Mouse (Mus musculus): ENCODE results near the gene Ldlrad3. TPM values are rescaled to one million over a fixed set of nuclear protein-coding genes. Genes with fewer than 3 reads are reported as not detected.

The Ldlrad3 gene
- polyA plus RNA-seq, 1 experiment from 2014 or later: 20.4 TPM

GRCm38 (mm10) chr2:102202211-102202770, 16.1 kb upstream of the Ldlrad3 start:
- Histone ChIP-seq H3K36me3 (ENCODE audit: insufficient read depth, low read length) (no peaks in the 10 kb centered on the region), H3K4me3 (replicated peaks; ENCODE audit: low read depth, low read length) (no peak overlapping the region), H3K9me3 (replicated peaks; ENCODE audit: low read length) (no peaks in the 10 kb centered on the region), H3K4me2 (ENCODE audit: low read length) (no peak overlapping the region), H3K27me3 (ENCODE audit: insufficient read depth, low read length) (no peaks in the 10 kb centered on the region), H3K9ac (ENCODE audit: low read depth, low read length) (no peak overlapping the region), H3K27ac (no peak overlapping the region), H3K4me1 (replicated peaks; ENCODE audit: insufficient read depth, low read length) (peaks cover 4% of the 10 kb centered on the region; the same call in 1 of the 2 replicates)
- DNase-seq (ENCODE audit: low spot score): no peak
- no peak for TF ChIP-seq CTCF (IDR thresholded peaks at IDR 0.05; ENCODE audit: low read depth)
- ATAC-seq (replicated peaks; ENCODE audit: low FRiP score, low read depth): no peak
- WGBS: 71% methylated on average over 2 of the region's 2 CpGs

DNA sequence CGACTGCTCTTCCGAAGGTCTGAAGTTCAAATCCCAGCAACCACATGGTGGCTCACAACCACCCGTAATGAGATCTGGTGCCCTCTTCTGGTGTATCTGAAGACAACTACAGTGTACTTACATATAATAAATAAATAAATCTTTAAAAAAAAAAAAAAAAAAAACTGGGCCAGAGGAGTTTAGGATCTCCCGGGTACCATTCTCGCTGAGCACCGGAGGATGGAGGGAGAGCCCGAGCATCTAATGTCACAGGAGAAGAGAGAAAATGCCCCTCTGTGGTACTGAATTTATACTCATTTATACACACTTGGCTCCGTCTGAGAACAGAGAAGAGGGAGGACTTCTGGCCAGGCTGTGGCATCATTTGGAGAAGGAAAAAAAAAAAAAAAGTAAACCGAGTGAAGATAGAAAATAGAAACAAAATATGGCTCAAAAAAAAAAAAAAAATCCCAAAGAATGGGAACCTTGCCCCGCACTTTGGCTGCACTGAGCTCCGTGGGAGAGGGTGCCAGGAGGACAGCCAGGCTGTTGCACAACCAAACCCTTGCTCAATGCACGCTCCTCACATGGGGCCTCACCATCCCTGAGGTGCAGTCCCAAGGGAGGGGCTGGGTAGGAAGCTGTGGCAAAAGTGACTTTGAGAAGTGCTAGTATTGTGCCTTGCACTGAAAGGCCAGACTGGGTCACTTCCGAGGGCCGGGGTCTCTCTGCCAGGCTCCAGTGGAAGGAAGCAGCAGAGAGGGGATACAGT, 15.2 kb upstream of the Ldlrad3 start:
- DNase-seq (ENCODE audit: low spot score): no peak
- no peak overlapping the region for H3K27ac ChIP-seq
- TF ChIP-seq CTCF (IDR thresholded peaks at IDR 0.05; ENCODE audit: low read depth): no peak

GRCm38 (mm10) chr2:102197332-102197731, 11.1 kb upstream of the Ldlrad3 start:
- 84% methylated on average over 1 of the region's 1 CpGs for WGBS
- no peak for TF ChIP-seq CTCF (IDR thresholded peaks at IDR 0.05; ENCODE audit: low read depth)
- Histone ChIP-seq H3K27me3 (ENCODE audit: insufficient read depth, low read length) (no peaks in the 10 kb centered on the region), H3K4me2 (ENCODE audit: low read length) (no peak overlapping the region), H3K9ac (ENCODE audit: low read depth, low read length) (no peak overlapping the region), H3K4me1 (replicated peaks; ENCODE audit: insufficient read depth, low read length) (no peaks in the 10 kb centered on the region; the same call in 1 of the 2 replicates), H3K36me3 (ENCODE audit: insufficient read depth, low read length) (no peaks in the 10 kb centered on the region), H3K4me3 (replicated peaks; ENCODE audit: low read depth, low read length) (no peak overlapping the region), H3K9me3 (replicated peaks; ENCODE audit: low read length) (no peaks in the 10 kb centered on the region), H3K27ac (no peak overlapping the region)
- ATAC-seq (replicated peaks; ENCODE audit: low FRiP score, low read depth) (peak; percentile 98), DNase-seq (ENCODE audit: low spot score) (peak; percentile 43)

More for the DNA sequence above, 15.2 kb upstream of the Ldlrad3 start:
- Histone ChIP-seq H3K4me3 (replicated peaks; ENCODE audit: low read depth, low read length) (no peak overlapping the region), H3K27me3 (ENCODE audit: insufficient read depth, low read length) (no peaks in the 10 kb centered on the region), H3K4me1 (replicated peaks; ENCODE audit: insufficient read depth, low read length) (peaks cover 4% of the 10 kb centered on the region; the same call in 1 of the 2 replicates), H3K36me3 (ENCODE audit: insufficient read depth, low read length) (no peaks in the 10 kb centered on the region), H3K4me2 (ENCODE audit: low read length) (no peak overlapping the region), H3K9ac (ENCODE audit: low read depth, low read length) (no peak overlapping the region), H3K9me3 (replicated peaks; ENCODE audit: low read length) (no peaks in the 10 kb centered on the region)
- ATAC-seq (replicated peaks; ENCODE audit: low FRiP score, low read depth): no peak
- 79% methylated on average over 13 of the region's 14 CpGs for WGBS

DNA sequence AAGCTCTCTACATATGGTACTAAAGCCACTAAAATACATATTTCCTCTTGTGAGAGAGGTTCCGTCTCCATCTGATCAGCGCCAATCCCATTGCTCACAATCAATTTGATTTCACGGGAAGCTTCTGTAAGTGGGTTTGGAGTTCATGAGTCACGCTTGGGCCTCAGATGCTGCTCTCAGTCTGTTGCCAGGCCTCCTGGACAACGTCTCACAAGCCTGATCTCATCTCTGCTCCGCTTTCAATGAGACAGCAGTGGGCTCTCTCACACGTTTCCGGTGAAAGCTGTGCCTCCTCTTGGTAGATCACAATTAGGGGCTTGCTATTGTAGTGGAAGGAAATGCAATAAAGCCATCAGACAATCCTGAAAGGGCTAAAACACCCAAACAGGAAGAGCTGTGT, 10.5 kb upstream of the Ldlrad3 start:
- no peak overlapping the region for H3K4me2 ChIP-seq (ENCODE audit: low read length)
- no peaks in the 10 kb centered on the region for H3K9me3 ChIP-seq (replicated peaks; ENCODE audit: low read length)
- H3K4me1 ChIP-seq (replicated peaks; ENCODE audit: insufficient read depth, low read length): no peaks in the 10 kb centered on the region; the same call in 1 of the 2 replicates
- DNase-seq (ENCODE audit: low spot score) (no peak), ATAC-seq (replicated peaks; ENCODE audit: low FRiP score, low read depth) (no peak)
- no peak overlapping the region for H3K4me3 ChIP-seq (replicated peaks; ENCODE audit: low read depth, low read length)
- 54% methylated on average over 8 of the region's 8 CpGs for WGBS
- H3K36me3 ChIP-seq (ENCODE audit: insufficient read depth, low read length): no peaks in the 10 kb centered on the region
- 0 out of 2 replicates have a peak overlapping the region, but pooled peaks have one; percentile 38 for H3K27ac ChIP-seq
- H3K27me3 ChIP-seq (ENCODE audit: insufficient read depth, low read length): no peaks in the 10 kb centered on the region
- TF ChIP-seq CTCF (IDR thresholded peaks at IDR 0.05; ENCODE audit: low read depth): no peak
- no peak overlapping the region for H3K9ac ChIP-seq (ENCODE audit: low read depth, low read length)

DNA sequence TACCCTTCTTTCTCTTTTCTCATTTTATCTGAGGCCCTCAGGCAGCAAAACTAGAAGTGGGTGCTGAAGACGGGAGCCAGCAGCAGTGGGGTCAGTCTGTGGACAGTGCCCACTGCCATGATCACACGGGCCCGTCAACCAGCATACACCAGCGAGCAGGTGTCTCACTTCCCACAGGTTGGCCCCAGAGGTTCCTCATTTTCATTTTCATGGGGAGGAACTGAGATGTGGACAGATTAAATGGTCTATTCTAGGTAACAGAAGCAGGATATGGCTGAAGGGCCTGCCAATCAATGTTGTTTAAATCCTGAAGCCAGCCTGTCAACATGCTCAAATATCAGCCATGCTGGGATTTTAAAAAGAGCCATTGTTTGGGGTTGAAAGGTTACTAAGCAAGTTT, 9.3 kb upstream of the Ldlrad3 start:
- no peak for ATAC-seq (replicated peaks; ENCODE audit: low FRiP score, low read depth)
- Histone ChIP-seq H3K4me3 (replicated peaks; ENCODE audit: low read depth, low read length) (no peak overlapping the region), H3K27ac (no peak overlapping the region), H3K9me3 (replicated peaks; ENCODE audit: low read length) (no peaks in the 10 kb centered on the region), H3K9ac (ENCODE audit: low read depth, low read length) (no peak overlapping the region), H3K4me1 (replicated peaks; ENCODE audit: insufficient read depth, low read length) (no peaks in the 10 kb centered on the region; the same call in 1 of the 2 replicates), H3K4me2 (ENCODE audit: low read length) (no peak overlapping the region), H3K36me3 (ENCODE audit: insufficient read depth, low read length) (no peaks in the 10 kb centered on the region), H3K27me3 (ENCODE audit: insufficient read depth, low read length) (no peaks in the 10 kb centered on the region)
- DNase-seq (ENCODE audit: low spot score): no peak
- no peak for TF ChIP-seq CTCF (IDR thresholded peaks at IDR 0.05; ENCODE audit: low read depth)
- 65% methylated on average over 4 of the region's 4 CpGs for WGBS

- WGBS: 75% methylated on average over 4 of the region's 4 CpGs
- DNase-seq (ENCODE audit: low spot score) (no peak), ATAC-seq (replicated peaks; ENCODE audit: low FRiP score, low read depth) (no peak)
- H3K36me3 ChIP-seq (ENCODE audit: insufficient read depth, low read length): no peaks in the 10 kb centered on the region
- H3K4me3 ChIP-seq (replicated peaks; ENCODE audit: low read depth, low read length): no peak overlapping the region
- H3K4me2 ChIP-seq (ENCODE audit: low read length): no peak overlapping the region
- H3K9ac ChIP-seq (ENCODE audit: low read depth, low read length): no peak overlapping the region
- no peak overlapping the region for H3K27ac ChIP-seq
- TF ChIP-seq CTCF (IDR thresholded peaks at IDR 0.05; ENCODE audit: low read depth): no peak
- H3K27me3 ChIP-seq (ENCODE audit: insufficient read depth, low read length): no peaks in the 10 kb centered on the region
- no peaks in the 10 kb centered on the region; the same call in 1 of the 2 replicates for H3K4me1 ChIP-seq (replicated peaks; ENCODE audit: insufficient read depth, low read length)
- no peaks in the 10 kb centered on the region for H3K9me3 ChIP-seq (replicated peaks; ENCODE audit: low read length)
These were observed 8.1 kb upstream of the Ldlrad3 start for GRCm38 (mm10) chr2:102194247-102194646.
